Mouse (Mus musculus) kidney, embryonic 16.5 days (tissue): Measurements from ENCODE around the gene Prmt7. TPM values are rescaled to one million over a fixed set of nuclear protein-coding genes. Genes with fewer than 3 reads are reported as not detected.

ENCODE experiments used
- ATAC-seq: fragments of 200-750 bp; cut with Nextera tagmentation; 2 replicates; pipeline ENCODE4 v1.8.0; 2017; ENCODE audit warnings: moderate TSS enrichment; ENCODE audit not compliant: low FRiP score, low TSS enrichment
- H3K27ac ChIP-seq: fragments of 300-500 bp; sonication (generic); 2 replicates; pipeline ENCODE4 v1.5.1; 2014; ENCODE audit warnings: low read length
- H3K27me3 ChIP-seq: fragments of 300-500 bp; sonication (generic); 2 replicates; pipeline ENCODE4 v1.6.1; 2014; ENCODE audit warnings: low read length, control low read depth, mixed read lengths; ENCODE audit not compliant: insufficient read depth
- H3K36me3 ChIP-seq: fragments of 300-500 bp; sonication (generic); 2 replicates; pipeline ENCODE4 v1.6.1; 2014; ENCODE audit warnings: low read length, control low read depth, mixed read lengths; ENCODE audit not compliant: insufficient read depth
- H3K4me1 ChIP-seq: fragments of 300-500 bp; sonication (generic); 2 replicates; pipeline ENCODE4 v1.6.1; 2014; ENCODE audit warnings: low read length, control low read depth, mixed read lengths; ENCODE audit not compliant: insufficient read depth
- H3K4me2 ChIP-seq: fragments of 300-500 bp; sonication (generic); replicated peaks from 2 replicates; pipeline ENCODE4 v1.6.1; 2014; ENCODE audit warnings: low read depth, low read length
- H3K4me3 ChIP-seq: fragments of 300-500 bp; sonication (generic); 2 replicates; pipeline ENCODE4 v1.5.1; 2014; ENCODE audit warnings: mild to moderate bottlenecking, low read length
- H3K9ac ChIP-seq: fragments of 300-500 bp; sonication (generic); replicated peaks from 2 replicates; pipeline ENCODE4 v1.6.1; 2014; ENCODE audit warnings: low read length
- H3K9me3 ChIP-seq: fragments of 300-500 bp; sonication (generic); 2 replicates; pipeline ENCODE4 v1.6.1; 2016; ENCODE audit warnings: low read length, control low read depth
- WGBS: fragments of 180-500 bp; shearing (Covaris S2); extraction: QIAGEN DNeasy Blood & Tissue Kit; methylation state at CpG from one replicate; pipeline ENCODE4 v1.1.7; 2014; 5-methylcytosine and 5-hydroxymethylcytosine counted together
- polyA plus RNA-seq: library from polyadenylated mRNA; unstranded; fragments of >200 nt; fragmentation: Nextera tagmentation; extraction: Ambion mirVana; gene quantifications from 2 replicates; pipeline ENCODE4 v1.2.1, GENCODE M21; 2015

The Prmt7 gene
- polyA plus RNA-seq: 54.8 and 55.3 TPM in 2 replicates

GRCm38 (mm10) chr8:106210821-106211345 is at the start of gene Prmt7, which contains the start of gene Slc7a6os:
Gene Prmt7 (plus strand): TSS chr8:106210936.
Gene Slc7a6os (minus strand): TSS chr8:106210935.
- no peaks in the 10 kb centered on the region for H3K9me3 ChIP-seq
- peak within 1 kb of the TSS; percentile 78 for H3K4me3 ChIP-seq
- H3K36me3 ChIP-seq: peaks cover 22% of the 10 kb centered on the region
- peak within 1 kb of the TSS; percentile 82 for H3K9ac ChIP-seq
- peaks cover 8% of the 10 kb centered on the region for H3K4me1 ChIP-seq
- peak; percentile 99 for ATAC-seq
- H3K27ac ChIP-seq: peak within 1 kb of the TSS; percentile 91
- WGBS: under 1% methylated on average over 52 of the region's 52 CpGs
- peak within 1 kb of the TSS; percentile 77 for H3K4me2 ChIP-seq
- H3K27me3 ChIP-seq: no peaks in the 10 kb centered on the region

GRCm38 (mm10) chr8:106163251-106163650 is 47.5 kb upstream of the Prmt7 start:
- 88% methylated on average over 9 of the region's 9 CpGs for WGBS
- Histone ChIP-seq H3K36me3 (peaks cover 29% of the 10 kb centered on the region), H3K4me2 (no peak overlapping the region)

GRCm38 (mm10) chr8:106165460-106165859 is 45.3 kb upstream of the Prmt7 start:
- Histone ChIP-seq H3K4me2 (no peak overlapping the region), H3K27ac (no peak overlapping the region), H3K4me1 (peaks cover 15% of the 10 kb centered on the region), H3K4me3 (no peak overlapping the region), H3K9me3 (no peaks in the 10 kb centered on the region), H3K9ac (no peak overlapping the region), H3K27me3 (no peaks in the 10 kb centered on the region), H3K36me3 (peaks cover 27% of the 10 kb centered on the region)
- WGBS: 42% methylated on average over 4 of the region's 4 CpGs
- ATAC-seq: no peak

More at GRCm38 (mm10) chr8:106163251-106163650, 47.5 kb upstream of the Prmt7 start:
- no peak overlapping the region for H3K27ac ChIP-seq
- H3K9me3 ChIP-seq: no peaks in the 10 kb centered on the region
- H3K4me3 ChIP-seq: no peak overlapping the region
- H3K4me1 ChIP-seq: peaks cover 7% of the 10 kb centered on the region
- no peak for ATAC-seq
- H3K9ac ChIP-seq: no peak overlapping the region
- no peaks in the 10 kb centered on the region for H3K27me3 ChIP-seq

GRCm38 (mm10) chr8:106168356-106169016 is 42.2 kb upstream of the Prmt7 start, which contains the start of gene Slc7a6:
Gene Slc7a6 (plus strand): TSS chr8:106168857.
- Histone ChIP-seq H3K9me3 (no peaks in the 10 kb centered on the region), H3K27ac (peak within 1 kb of the TSS; percentile 79), H3K4me2 (peak within 1 kb of the TSS; percentile 95), H3K4me1 (peaks cover 15% of the 10 kb centered on the region), H3K9ac (peak within 1 kb of the TSS; percentile 87), H3K36me3 (peaks cover 8% of the 10 kb centered on the region; the same call in 1 of the 2 replicates), H3K27me3 (no peaks in the 10 kb centered on the region), H3K4me3 (peak within 1 kb of the TSS; percentile 91)
- ATAC-seq: peak; percentile 90
- WGBS: under 1% methylated on average over 46 of the region's 59 CpGs

DNA sequence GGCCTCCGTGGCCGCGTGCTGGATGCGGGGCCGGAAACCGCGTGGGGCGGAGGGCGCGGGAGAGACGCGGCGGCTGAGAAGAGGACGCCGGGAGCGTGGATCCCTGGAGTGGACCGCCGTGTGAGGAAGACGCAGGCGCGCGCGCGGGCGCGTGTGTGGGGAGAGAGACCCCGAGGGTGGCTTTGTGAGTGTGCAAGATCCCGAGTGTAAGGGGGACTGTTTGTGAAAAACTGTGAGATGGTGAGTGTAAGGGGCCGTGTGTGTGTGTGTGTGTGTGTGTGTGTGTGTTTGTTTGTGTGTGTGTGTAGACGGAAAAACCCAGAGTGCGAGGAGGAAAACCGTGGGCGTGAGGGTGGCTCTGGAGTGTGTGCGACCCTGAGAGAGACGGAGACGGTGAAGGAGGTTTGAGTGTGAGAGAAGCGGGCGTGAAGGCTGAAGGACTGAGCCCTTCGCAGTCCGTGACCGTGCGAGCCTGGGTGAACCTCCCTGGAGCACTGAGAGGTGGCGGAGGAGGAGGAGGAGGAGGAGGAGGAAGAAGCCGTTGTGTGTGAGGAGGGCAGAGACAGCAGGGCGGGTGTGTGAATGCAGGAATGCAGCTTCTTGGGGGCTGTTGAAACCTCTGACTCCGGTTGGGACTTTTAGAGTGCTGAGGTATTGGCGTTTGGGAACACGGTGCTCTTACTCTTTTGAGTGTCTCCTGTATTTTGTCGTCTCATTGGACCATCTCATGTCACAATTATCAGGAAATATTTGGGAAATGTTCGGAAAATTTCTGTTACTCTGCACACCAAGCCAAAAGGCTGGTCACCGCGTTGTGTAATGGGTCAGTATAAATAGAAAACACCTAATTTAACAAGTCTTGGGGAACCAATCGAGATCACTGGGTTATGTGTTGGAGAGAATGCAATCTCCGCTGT is 41.5 kb upstream of the Prmt7 start:
- Histone ChIP-seq H3K4me1 (peaks cover 15% of the 10 kb centered on the region), H3K27ac (peak overlapping the region; percentile 79), H3K4me3 (peak overlapping the region; percentile 91), H3K27me3 (no peaks in the 10 kb centered on the region), H3K36me3 (0 out of 2 replicates have a peak, but pooled peaks cover under 1% of the 10 kb centered on the region), H3K9me3 (no peaks in the 10 kb centered on the region), H3K9ac (peak overlapping the region; percentile 87), H3K4me2 (peak overlapping the region; percentile 95)
- ATAC-seq: peak; percentile 66
- WGBS: under 1% methylated on average over 49 of the region's 54 CpGs

DNA sequence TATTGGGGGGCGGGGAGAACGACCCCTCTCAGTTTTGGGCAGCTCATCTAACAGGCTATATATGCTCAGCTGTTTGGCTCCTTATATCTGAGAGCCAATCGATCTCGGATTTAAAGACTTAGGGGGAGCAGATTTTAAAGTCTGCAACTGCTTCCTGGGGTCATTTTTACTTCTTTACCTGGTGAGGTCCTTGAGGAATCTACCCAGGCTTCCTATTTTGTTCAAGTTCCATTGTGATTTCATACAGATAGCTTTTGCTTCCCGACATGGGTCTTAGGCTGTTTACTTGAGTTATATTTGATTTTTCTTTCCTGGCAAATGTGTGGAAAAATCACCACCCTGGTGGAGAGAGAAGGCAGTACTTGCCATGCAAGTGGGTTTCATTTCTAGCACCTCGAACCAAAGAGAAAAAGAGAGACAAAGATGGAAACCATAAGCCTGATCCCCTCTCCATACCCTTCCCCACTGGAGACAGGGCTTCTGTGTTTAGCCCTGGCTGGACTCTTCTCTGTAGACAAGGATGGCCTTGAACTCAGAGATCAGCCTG is 40.7 kb upstream of the Prmt7 start:
- H3K9me3 ChIP-seq: no peaks in the 10 kb centered on the region
- H3K4me3 ChIP-seq: peak overlapping the region; percentile 91
- H3K4me1 ChIP-seq: peaks cover 15% of the 10 kb centered on the region
- no peak overlapping the region for H3K27ac ChIP-seq
- no peak for ATAC-seq
- H3K36me3 ChIP-seq: no peaks in the 10 kb centered on the region
- 28% methylated on average over 6 of the region's 6 CpGs for WGBS
- H3K9ac ChIP-seq: peak overlapping the region; percentile 87
- H3K4me2 ChIP-seq: peak overlapping the region; percentile 95
- no peaks in the 10 kb centered on the region for H3K27me3 ChIP-seq

DNA sequence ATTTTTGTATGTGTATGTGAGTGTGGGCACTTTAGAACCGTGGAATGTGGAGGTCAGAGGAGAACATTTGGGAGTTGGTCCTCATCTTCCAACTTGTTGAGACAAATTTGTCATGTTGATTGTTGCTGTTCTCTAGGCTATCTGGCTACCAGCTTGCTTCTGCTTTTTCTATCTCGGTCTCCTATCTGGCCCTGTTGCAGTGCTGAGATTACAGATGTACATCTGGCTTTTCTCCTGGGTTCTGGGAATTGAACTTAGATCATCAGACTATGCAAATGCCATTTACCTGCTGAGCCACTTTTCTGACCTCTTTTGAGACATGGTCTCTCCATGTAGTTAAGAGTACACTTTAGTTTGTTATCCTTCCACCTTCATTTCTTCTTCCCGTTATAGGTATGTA is 37.2 kb upstream of the Prmt7 start:
- Histone ChIP-seq H3K9me3 (no peaks in the 10 kb centered on the region), H3K36me3 (no peaks in the 10 kb centered on the region), H3K4me1 (peaks cover 17% of the 10 kb centered on the region), H3K27me3 (no peaks in the 10 kb centered on the region), H3K4me2 (no peak overlapping the region), H3K27ac (no peak overlapping the region), H3K4me3 (no peak overlapping the region), H3K9ac (no peak overlapping the region)
- no peak for ATAC-seq
- 89% methylated on average over 3 of the region's 3 CpGs for WGBS

GRCm38 (mm10) chr8:106176891-106177290 is 33.8 kb upstream of the Prmt7 start:
- no peak overlapping the region for H3K27ac ChIP-seq
- H3K27me3 ChIP-seq: no peaks in the 10 kb centered on the region
- H3K36me3 ChIP-seq: no peaks in the 10 kb centered on the region
- no peak for ATAC-seq
- H3K4me1 ChIP-seq: peaks cover 10% of the 10 kb centered on the region
- H3K9me3 ChIP-seq: no peaks in the 10 kb centered on the region
- H3K9ac ChIP-seq: no peak overlapping the region
- WGBS: 31% methylated on average over 1 of the region's 1 CpGs
- H3K4me3 ChIP-seq: no peak overlapping the region
- no peak overlapping the region for H3K4me2 ChIP-seq

GRCm38 (mm10) chr8:106177594-106177993 is 33.1 kb upstream of the Prmt7 start:
- 71% methylated on average over 1 of the region's 1 CpGs for WGBS
- no peaks in the 10 kb centered on the region for H3K9me3 ChIP-seq

More at GRCm38 (mm10) chr8:106177594-106177993, 33.1 kb upstream of the Prmt7 start:
- Histone ChIP-seq H3K27ac (no peak overlapping the region), H3K27me3 (no peaks in the 10 kb centered on the region), H3K9ac (no peak overlapping the region), H3K4me2 (no peak overlapping the region), H3K4me1 (peaks cover 10% of the 10 kb centered on the region), H3K4me3 (no peak overlapping the region), H3K36me3 (no peaks in the 10 kb centered on the region)
- no peak for ATAC-seq
